Mouse (Mus musculus): ENCODE results near the gene Gm42957. TPM values are rescaled to one million over a fixed set of nuclear protein-coding genes. Genes with fewer than 3 reads are reported as not detected.
A peak's percentile ranks its signal among the peaks of the same experiment; 100 is the strongest.
"Not testable (repeated sequence)": the region's sequence is repeated elsewhere in the genome, so short reads cannot be mapped to it uniquely, and the experiment has no call there.

Gm42957 gene
- polyA plus RNA-seq, 1 experiment from 2014 or later = 0.02 TPM

DNA sequence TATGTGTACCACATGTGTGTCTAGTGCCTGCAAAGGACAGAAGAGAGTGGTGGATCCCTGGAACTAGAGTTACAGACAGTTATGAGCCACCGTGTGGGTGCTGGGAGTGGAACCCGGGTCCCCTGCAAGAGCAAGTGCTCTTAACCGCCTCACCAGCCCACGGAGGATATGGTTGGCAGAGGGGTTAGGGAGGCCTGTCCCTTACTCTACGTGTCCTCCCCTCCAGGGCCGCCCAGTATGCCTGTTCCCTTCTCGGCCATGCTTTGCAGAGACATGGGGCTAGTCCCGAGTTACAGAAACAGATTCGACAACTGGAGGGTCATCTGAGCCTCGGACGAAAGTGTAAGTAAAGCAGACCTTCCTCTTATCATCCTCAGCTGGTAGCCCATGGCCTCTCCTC lies 1.2 kb downstream of the Gm42957 start:
- H3K27ac ChIP-seq (ENCODE audit: low read length) = no peak overlapping the region
- WGBS (ENCODE audit: insufficient replicate concordance) = 45% methylated on average over 11 of the region's 11 CpGs
- peak overlapping the region; percentile 96; the same call in 1 of the 2 replicates for H3K9ac ChIP-seq (ENCODE audit: low read depth, low read length)
- ATAC-seq (ENCODE audit: low read depth) = no peak
- no peaks in the 10 kb centered on the region for H3K9me3 ChIP-seq (replicated peaks; ENCODE audit: control insufficient read depth, low read length)
- H3K36me3 ChIP-seq (ENCODE audit: control insufficient read depth, insufficient read depth) = peaks cover 10% of the 10 kb centered on the region
- peaks cover 22% of the 10 kb centered on the region for H3K4me1 ChIP-seq (ENCODE audit: control insufficient read depth, low read depth, low read length)
- H3K4me3 ChIP-seq (ENCODE audit: low read depth, low read length) = peak overlapping the region; percentile 81
- H3K27me3 ChIP-seq (ENCODE audit: control insufficient read depth, insufficient read depth, low read depth, low read length) = no peaks in the 10 kb centered on the region
- H3K4me2 ChIP-seq (ENCODE audit: low read depth, low read length) = peak overlapping the region; percentile 83

DNA sequence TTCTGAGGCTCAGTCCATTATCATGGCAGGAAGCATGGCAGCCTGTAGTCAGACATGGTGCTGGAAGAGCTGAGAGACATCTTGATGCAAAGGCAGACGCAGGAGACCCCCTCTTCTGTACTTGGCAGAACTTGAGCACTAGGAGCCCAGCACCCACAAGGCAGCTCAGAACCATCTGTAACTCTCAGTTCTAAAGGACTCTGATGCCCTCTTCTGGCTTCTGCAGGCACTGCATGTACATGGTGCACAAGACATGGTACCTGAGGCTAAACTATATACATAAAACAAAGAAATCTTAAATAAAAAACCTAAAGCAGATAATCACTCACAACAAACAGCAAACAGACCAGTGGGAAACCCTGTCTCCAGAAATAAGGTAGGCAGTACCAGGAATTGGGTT lies 3.9 kb downstream of the Gm42957 start:
- Histone ChIP-seq H3K4me1 (ENCODE audit: control insufficient read depth, low read depth, low read length) (peaks cover 19% of the 10 kb centered on the region), H3K4me2 (ENCODE audit: low read depth, low read length) (no peak overlapping the region), H3K36me3 (ENCODE audit: control insufficient read depth, insufficient read depth) (peaks cover 2% of the 10 kb centered on the region; the same call in 1 of the 2 replicates), H3K9me3 (replicated peaks; ENCODE audit: control insufficient read depth, low read length) (no peaks in the 10 kb centered on the region), H3K27me3 (ENCODE audit: control insufficient read depth, insufficient read depth, low read depth, low read length) (no peaks in the 10 kb centered on the region), H3K4me3 (ENCODE audit: low read depth, low read length) (no peak overlapping the region), H3K27ac (ENCODE audit: low read length) (no peak overlapping the region), H3K9ac (ENCODE audit: low read depth, low read length) (no peak overlapping the region)
- no peak for ATAC-seq (ENCODE audit: low read depth)
- WGBS (ENCODE audit: insufficient replicate concordance) = 52% methylated on average over 1 of the region's 1 CpGs

DNA sequence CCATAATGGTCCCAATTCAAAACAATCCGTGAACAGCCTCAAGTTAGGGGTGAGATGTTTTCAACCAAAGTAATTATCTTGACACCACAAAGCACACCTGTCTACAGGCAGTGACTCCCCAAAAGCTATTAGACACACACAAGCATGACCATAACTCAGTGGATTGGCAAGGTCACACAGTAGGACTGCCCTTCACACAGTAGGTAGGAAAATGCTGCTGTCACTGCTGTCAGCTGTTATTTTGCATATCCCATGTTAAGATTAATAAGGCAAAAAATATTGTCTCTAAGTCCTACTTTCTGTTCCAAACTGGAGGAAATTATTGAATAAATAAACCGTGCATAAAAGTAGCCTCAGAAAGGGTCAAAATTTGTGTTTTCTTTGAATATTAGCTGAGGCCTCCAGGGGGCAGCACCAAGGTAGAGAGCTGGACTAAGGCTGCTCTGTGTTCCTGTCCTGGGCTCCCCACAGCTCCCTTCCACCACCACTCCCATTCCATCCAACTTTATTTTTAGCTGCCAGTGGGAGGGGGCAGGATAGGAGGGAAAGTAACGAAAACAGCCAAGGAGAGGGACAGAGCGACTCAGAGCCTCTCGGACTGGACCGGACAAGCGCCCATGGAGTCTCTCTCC lies 9.9 kb downstream of the Gm42957 start, which contains the start of gene Itga10:
TSS of gene Itga10 (plus strand) at position 567 of the 632 bp plus-strand sequence.
- Histone ChIP-seq H3K4me3 (ENCODE audit: low read depth, low read length) (no peak within 1 kb of the TSS), H3K36me3 (ENCODE audit: control insufficient read depth, insufficient read depth) (peaks cover 2% of the 10 kb centered on the region; the same call in 1 of the 2 replicates), H3K27ac (ENCODE audit: low read length) (no peak within 1 kb of the TSS), H3K4me2 (ENCODE audit: low read depth, low read length) (no peak within 1 kb of the TSS), H3K9me3 (replicated peaks; ENCODE audit: control insufficient read depth, low read length) (no peaks in the 10 kb centered on the region), H3K9ac (ENCODE audit: low read depth, low read length) (no peak within 1 kb of the TSS), H3K4me1 (ENCODE audit: control insufficient read depth, low read depth, low read length) (no peaks in the 10 kb centered on the region), H3K27me3 (ENCODE audit: control insufficient read depth, insufficient read depth, low read depth, low read length) (no peaks in the 10 kb centered on the region)
- no peak for ATAC-seq (ENCODE audit: low read depth)
- 76% methylated on average over 7 of the region's 7 CpGs for WGBS (ENCODE audit: insufficient replicate concordance)

GRCm38 (mm10) chr3:96647365-96647764 lies 12.1 kb downstream of the Gm42957 start:
- peak; percentile 27; the same call in 1 of the 2 replicates for ATAC-seq (ENCODE audit: low read depth)
- Histone ChIP-seq H3K9me3 (replicated peaks; ENCODE audit: control insufficient read depth, low read length) (no peaks in the 10 kb centered on the region), H3K9ac (ENCODE audit: low read depth, low read length) (no peak overlapping the region), H3K4me1 (ENCODE audit: control insufficient read depth, low read depth, low read length) (no peaks in the 10 kb centered on the region), H3K27me3 (ENCODE audit: control insufficient read depth, insufficient read depth, low read depth, low read length) (no peaks in the 10 kb centered on the region), H3K4me3 (ENCODE audit: low read depth, low read length) (no peak overlapping the region), H3K27ac (ENCODE audit: low read length) (no peak overlapping the region), H3K36me3 (ENCODE audit: control insufficient read depth, insufficient read depth) (no peaks in the 10 kb centered on the region), H3K4me2 (ENCODE audit: low read depth, low read length) (no peak overlapping the region)
- WGBS (ENCODE audit: insufficient replicate concordance) = 71% methylated on average over 3 of the region's 3 CpGs

- no peak overlapping the region for H3K4me3 ChIP-seq (ENCODE audit: low read depth, low read length)
- no peaks in the 10 kb centered on the region for H3K27me3 ChIP-seq (ENCODE audit: control insufficient read depth, insufficient read depth, low read depth, low read length)
- no peaks in the 10 kb centered on the region for H3K36me3 ChIP-seq (ENCODE audit: control insufficient read depth, insufficient read depth)
- H3K4me2 ChIP-seq (ENCODE audit: low read depth, low read length) = no peak overlapping the region
- peaks cover 7% of the 10 kb centered on the region for H3K4me1 ChIP-seq (ENCODE audit: control insufficient read depth, low read depth, low read length)
- no peak for ATAC-seq (ENCODE audit: low read depth)
- H3K27ac ChIP-seq (ENCODE audit: low read length) = 0 out of 2 replicates have a peak overlapping the region, but pooled peaks have one; percentile 16
- no peak overlapping the region for H3K9ac ChIP-seq (ENCODE audit: low read depth, low read length)
- 56% methylated on average over 2 of the region's 2 CpGs for WGBS (ENCODE audit: insufficient replicate concordance)
- no peaks in the 10 kb centered on the region for H3K9me3 ChIP-seq (replicated peaks; ENCODE audit: control insufficient read depth, low read length)
Observed at GRCm38 (mm10) chr3:96660901-96661300, 25.6 kb downstream of the Gm42957 start.

- no peaks in the 10 kb centered on the region; the same call in 1 of the 2 replicates for H3K27me3 ChIP-seq (ENCODE audit: control insufficient read depth, insufficient read depth, low read depth, low read length)
- H3K4me3 ChIP-seq (ENCODE audit: low read depth, low read length) = no peak overlapping the region
- peaks cover 7% of the 10 kb centered on the region for H3K4me1 ChIP-seq (ENCODE audit: control insufficient read depth, low read depth, low read length)
- WGBS (ENCODE audit: insufficient replicate concordance) = 55% methylated on average over 8 of the region's 8 CpGs
- H3K9ac ChIP-seq (ENCODE audit: low read depth, low read length) = no peak overlapping the region
- no peak overlapping the region for H3K27ac ChIP-seq (ENCODE audit: low read length)
- no peaks in the 10 kb centered on the region for H3K36me3 ChIP-seq (ENCODE audit: control insufficient read depth, insufficient read depth)
- no peak overlapping the region for H3K4me2 ChIP-seq (ENCODE audit: low read depth, low read length)
- no peak for ATAC-seq (ENCODE audit: low read depth)
- H3K9me3 ChIP-seq (replicated peaks; ENCODE audit: control insufficient read depth, low read length) = no peaks in the 10 kb centered on the region
Observed at GRCm38 (mm10) chr3:96662731-96663316, 27.6 kb downstream of the Gm42957 start.

DNA sequence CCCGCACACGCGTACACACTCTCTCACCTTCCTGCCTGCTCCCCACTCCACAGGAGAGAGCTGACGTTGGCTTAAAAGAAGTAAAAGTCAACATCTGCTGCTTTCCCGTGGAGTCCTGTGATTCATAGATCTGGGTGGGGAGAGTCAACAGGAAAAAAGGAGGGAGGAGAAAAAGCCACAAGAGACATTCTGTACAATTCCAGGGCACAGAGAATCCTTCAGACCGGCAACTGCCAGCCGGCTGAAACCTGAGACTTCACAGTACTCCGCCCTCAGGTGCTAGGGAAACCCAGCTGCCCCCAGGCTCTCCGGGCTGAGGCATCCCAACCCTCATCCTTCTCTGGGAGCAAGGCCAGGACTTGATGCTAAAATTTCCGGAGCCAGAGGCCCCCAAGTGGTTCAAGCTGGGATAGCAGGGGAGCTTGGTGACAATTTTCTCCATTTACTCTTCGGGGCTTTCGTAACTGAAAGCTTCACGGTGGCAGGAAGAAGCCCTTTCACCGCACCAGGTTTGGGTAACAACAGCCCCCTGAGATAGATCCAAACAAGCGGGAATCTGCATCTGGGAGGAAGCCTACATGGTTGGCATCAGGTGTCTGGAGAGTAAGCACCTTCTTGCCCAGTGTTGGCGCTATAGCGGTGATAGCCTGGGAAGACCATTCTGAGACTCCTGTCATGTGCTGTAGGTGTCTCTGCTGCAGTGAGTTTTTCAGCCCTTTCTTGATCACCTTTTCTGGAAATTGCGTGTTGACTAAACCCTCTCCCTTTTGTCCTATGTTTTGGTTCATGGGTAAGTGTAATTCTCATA lies 28.4 kb downstream of the Gm42957 start:
- peaks cover 7% of the 10 kb centered on the region for H3K4me1 ChIP-seq (ENCODE audit: control insufficient read depth, low read depth, low read length)

DNA sequence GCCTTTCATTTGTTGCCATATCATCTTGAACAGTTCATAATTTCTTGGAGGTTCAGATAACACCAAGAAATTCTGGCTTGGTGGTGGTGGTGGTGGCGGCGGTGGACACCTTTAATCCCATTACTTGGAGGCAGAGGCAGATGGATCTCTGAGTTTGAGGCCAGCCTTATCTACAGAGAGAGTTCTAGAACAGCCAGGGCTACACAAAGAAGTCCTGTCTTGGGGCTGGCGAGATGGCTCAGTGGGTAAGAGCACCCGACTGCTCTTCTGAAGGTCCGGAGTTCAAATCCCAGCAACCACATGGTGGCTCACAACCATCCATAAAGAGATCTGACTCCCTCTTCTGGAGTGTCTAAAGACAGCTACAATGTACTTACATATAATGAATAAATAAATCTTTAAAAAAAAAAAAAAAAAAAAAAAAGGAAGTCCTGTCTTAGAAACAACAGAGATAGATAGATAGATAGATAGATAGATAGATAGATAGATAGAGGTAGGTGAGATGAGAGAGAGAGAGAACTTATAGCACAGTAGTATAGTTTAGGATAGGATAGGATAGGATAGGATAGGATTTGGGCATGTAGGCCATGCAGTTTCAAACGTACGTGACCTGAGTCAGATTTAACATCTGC lies 30.6 kb downstream of the Gm42957 start:
- H3K4me3 ChIP-seq (ENCODE audit: low read depth, low read length); H3K4me1 ChIP-seq (ENCODE audit: control insufficient read depth, low read depth, low read length); H3K27ac ChIP-seq (ENCODE audit: low read length); H3K9me3 ChIP-seq (replicated peaks; ENCODE audit: control insufficient read depth, low read length); ATAC-seq (ENCODE audit: low read depth); H3K27me3 ChIP-seq (ENCODE audit: control insufficient read depth, insufficient read depth, low read depth, low read length); H3K36me3 ChIP-seq (ENCODE audit: control insufficient read depth, insufficient read depth); H3K9ac ChIP-seq (ENCODE audit: low read depth, low read length); H3K4me2 ChIP-seq (ENCODE audit: low read depth, low read length): not testable (repeated sequence)
- WGBS (ENCODE audit: insufficient replicate concordance) = 71% methylated on average over 6 of the region's 7 CpGs

More for the DNA sequence above, 28.4 kb downstream of the Gm42957 start:
- Histone ChIP-seq H3K9me3 (replicated peaks; ENCODE audit: control insufficient read depth, low read length) (no peaks in the 10 kb centered on the region), H3K4me3 (ENCODE audit: low read depth, low read length) (peak overlapping the region; percentile 28; the same call in 1 of the 2 replicates), H3K9ac (ENCODE audit: low read depth, low read length) (peak overlapping the region; percentile 18; the same call in 1 of the 2 replicates), H3K27me3 (ENCODE audit: control insufficient read depth, insufficient read depth, low read depth, low read length) (no peaks in the 10 kb centered on the region; the same call in 1 of the 2 replicates), H3K4me2 (ENCODE audit: low read depth, low read length) (peak overlapping the region; percentile 65), H3K27ac (ENCODE audit: low read length) (no peak overlapping the region), H3K36me3 (ENCODE audit: control insufficient read depth, insufficient read depth) (no peaks in the 10 kb centered on the region)
- ATAC-seq (ENCODE audit: low read depth) = peak; percentile 32; the same call in 1 of the 2 replicates
- WGBS (ENCODE audit: insufficient replicate concordance) = 7% methylated on average over 17 of the region's 18 CpGs
